Mouse (Mus musculus) kidney, adult 8-10 months (tissue): ENCODE results near the gene Apol8.

ENCODE experiments used
- DNase-seq, 2 experiments: peaks; one replicate each; pipeline ENCODE4 v3.0.0; 2022

Apol8 gene

DNA sequence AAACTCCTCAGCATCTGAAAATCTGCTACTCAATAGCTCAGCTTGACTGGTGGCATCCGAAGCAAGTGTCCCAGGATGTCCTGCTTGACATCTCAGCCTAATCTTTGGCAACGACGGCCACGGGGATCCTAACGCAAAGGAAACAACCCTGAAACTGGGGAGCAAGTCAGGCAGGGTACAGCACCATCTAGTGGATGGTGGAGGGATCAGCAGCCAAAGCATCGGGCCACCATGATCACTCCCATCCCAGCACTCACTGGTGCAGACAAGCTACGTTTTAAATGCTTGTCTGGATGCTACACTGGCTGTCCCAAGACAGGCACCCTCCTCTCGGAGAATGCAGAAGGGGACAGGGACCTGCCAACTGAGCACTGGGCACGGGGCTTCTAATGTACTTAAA is at the start of gene Apol8:
Apol8 (minus strand) TSS at position 156 of the 400 bp plus-strand sequence.
- DNase-seq: peak in 1 of 2 experiments; percentile 56

DNA sequence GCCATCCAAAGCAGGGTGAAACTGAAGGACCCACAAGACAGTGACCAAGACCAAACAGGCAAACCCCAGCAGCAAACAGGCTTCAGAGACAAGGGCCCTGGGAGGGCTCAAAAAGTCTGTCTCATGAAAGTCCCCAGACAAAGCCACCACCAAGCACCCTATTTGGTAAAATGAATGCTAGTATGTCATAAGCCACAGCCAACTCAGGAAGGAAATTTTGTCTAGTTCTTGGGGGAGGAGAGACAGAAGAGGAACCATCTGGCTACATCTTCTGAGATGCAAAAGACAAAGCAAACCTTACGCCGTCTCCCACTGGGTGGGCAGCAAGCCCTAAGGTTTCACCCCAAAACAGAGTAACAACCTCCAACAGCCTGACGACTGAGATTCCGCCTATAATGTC is 48.9 kb upstream of the Apol8 start:
- no peak for DNase-seq

GRCm38 (mm10) chr15:77804949-77805348 is 48.1 kb upstream of the Apol8 start:
- DNase-seq: no peak

- no peak for DNase-seq
Observed at GRCm38 (mm10) chr15:77804460-77804859, 47.7 kb upstream of the Apol8 start.

DNA sequence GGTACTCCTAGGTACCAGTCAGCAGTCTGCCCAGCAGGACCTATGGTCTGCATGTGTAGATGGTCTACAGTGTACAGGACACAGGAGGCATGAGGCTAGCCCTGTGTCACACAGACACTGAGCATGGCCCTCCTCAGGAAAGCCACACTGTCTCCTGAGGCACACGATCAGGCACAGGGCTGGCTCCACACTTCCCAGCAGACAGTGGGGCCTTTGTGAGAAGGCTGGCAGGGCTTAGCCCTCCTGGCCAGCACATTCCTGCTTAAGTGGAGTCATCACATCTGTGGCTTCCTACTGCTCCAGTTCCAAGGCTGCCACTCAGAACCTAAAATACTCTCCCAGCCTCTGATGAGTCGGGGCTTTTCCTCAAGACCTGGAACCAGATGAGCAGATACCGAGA is 46.9 kb upstream of the Apol8 start:
- DNase-seq: no peak

GRCm38 (mm10) chr15:77802992-77803391 is 46.2 kb upstream of the Apol8 start:
- DNase-seq: peak in 1 of 2 experiments; percentile 39

DNA sequence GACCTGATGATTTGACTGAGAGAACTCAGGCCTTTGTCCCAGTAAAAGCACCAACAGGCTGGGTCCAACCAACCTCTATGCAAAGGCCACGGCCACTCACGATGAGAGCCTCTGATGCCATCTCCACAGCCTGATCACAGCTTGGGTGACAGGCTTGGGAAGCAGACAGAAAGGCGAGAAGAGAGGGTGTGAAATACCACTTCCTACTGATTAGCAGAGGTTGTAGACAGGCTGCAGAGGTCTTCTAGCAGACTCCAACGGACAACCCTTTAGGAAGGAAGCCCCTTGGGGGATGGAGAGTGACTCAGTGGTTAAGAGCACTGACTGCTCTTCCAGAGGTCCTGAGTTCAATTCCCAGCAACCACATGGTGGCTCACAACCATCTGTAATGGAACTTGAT is 44.4 kb upstream of the Apol8 start:
- DNase-seq: no peak

DNA sequence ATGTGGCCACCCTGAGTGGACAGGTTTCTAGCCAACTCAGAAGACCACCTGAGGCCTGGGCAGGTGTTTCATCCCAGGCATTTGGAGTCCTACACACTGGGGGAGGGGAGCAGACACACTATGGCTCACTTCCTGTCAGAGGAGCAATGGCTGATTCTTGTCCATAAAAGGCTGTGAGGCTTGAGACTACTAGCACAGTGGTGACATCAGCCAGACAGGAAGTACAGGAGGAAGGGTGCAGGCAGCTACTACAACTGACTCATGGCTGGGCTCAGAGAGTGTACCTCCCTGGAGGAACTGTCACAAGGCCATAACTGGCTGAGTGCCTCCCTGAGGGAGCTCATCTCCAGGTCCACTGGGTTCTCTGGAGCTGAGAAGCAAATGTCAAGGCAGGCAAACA is 43.7 kb upstream of the Apol8 start:
- DNase-seq: peak; percentile 64 to 77

DNA sequence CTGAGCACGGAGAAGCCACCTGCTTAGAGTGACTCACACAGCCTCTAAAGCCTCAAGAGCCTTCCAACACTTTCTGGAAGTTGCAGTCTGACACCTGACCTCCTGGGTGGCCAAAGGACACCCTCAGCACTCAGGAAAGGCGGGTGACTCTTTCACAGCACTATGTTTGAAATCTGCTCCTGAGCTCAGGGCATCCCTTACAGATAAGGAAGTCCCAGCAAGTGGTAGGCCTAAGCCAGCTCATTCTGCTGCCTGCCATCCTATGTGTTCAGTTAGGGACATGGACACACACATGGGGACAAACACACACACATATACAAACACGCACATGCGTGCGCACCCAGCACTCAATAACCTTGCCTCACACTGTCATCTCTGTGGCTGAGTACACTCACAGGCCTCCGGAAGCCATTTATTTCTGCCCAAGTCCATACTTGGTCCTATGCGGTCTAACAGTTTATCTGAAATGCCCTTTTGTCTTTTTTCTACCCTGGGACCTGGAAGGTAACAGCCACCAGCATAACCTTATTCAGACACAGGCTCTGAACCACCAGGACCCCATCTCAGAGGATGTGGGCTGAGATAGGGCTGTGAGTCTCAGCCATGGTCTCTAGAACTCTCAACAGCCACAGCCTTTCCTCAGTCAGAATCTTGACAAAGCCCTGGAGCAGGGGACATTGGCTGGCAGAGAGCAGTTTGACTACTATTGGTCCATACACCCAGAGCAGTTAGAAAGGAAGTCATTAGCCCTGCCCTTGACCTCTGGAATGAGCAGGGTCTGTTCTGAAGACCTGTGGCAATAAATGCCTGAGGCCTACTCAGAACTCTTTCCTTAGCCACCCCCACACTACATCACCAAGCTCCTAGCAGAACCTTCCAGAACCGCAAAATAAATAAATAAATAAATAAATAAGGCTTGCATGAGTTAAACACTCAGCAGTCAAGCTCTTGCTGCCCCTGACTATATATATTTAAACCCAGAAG is 43.0 kb upstream of the Apol8 start:
- DNase-seq: no peak

DNA sequence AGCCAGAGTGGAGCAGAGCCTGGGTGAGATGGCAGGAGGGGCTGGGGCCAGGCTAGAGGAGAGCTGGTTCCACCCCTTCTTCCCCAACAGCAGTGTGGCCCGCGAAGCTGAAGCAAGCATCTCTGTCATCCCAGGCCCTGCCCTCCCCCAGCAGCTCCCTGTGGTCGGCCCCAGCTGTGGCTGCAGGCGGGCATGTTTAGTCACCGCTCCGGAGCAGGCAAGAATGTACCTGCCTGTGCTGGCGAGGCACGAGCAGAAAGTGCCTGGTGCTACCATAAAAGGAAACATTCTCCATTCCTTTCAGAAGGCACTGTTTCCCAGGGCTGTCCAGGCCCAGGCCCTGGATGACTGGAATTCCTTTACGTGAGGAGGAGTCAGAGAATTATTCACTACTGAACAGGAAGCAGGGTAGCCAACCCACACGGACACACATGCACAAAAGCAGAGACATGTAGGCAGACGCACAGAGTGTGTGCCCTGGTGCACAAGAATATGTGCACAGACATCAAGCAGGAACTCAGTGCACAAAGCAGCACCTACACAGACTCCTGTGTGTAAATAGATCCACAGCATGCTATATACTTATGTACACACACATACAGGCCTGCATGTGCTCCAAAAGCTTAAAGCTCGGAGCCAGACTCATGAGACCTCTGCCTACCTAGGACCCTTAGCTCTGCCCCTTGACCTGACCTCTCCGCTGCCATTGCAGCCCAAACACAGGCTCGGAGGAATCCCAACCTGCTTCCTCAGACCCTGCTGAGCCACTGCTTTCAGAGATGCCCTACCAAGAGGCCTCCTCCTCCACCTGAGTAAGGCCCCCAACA is 42.1 kb upstream of the Apol8 start:
- DNase-seq: peak; percentile 67 to 76

DNA sequence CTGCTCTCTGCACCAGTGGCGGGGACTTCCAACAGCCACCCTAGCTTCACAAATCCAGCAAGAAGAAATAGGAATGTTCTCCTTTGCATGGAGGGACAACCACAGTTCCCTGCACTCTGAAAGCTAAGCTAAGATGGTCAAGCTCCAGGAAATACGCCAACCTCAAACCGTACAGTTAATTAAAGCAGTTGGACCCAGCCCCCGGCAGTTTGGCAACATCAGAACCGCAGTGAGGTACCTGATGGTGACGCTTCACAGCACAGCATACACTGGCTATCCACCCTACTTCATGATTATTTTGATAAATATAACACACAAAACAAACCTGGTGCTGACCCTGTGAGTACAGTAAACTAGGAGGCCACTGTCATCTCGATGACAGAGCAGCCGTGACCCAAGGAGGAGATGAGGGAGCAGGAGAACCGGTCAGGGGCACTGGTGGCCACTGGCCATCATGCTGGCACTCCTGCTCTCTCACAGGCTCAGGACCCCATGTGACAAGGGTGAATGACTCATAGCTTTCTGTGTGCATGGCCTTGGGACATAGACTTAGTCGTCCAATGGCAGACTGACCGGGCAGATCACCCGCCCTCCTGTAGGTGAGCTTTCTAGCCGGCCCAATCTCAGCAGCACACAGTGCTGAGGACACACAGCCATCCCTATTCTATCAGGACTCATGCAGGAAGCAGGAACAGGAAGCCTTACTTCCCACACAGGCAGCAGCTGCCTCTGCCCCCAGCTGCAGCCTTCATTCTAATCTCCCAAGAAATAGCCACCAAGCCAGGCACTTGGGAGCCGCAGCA is 41.0 kb upstream of the Apol8 start:
- peak; percentile 42 to 73 for DNase-seq

- DNase-seq: no peak
Observed at GRCm38 (mm10) chr15:77796409-77797035, 39.7 kb upstream of the Apol8 start.

GRCm38 (mm10) chr15:77794908-77795356 is 38.1 kb upstream of the Apol8 start:
- no peak for DNase-seq

GRCm38 (mm10) chr15:77794138-77794907 is 37.5 kb upstream of the Apol8 start:
- no peak for DNase-seq

DNA sequence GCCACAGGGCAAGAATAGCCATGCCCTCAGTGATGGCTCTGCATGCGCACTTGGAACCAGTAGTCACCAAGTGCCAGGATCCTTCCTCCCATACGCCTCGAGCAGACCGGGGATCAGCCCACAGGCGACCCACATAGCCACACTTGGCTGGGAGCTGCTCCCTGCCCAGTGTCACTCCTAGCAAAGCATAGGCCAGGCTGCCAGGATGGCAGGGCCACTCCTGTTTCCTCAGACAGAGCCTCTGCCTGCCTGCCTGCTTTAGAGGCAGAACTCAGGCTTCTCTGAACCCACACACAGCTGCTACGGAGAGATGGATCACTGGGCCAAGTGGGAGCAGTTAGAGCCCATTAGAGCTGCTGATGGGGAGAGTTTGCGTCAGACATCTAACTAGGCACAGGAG is 36.8 kb upstream of the Apol8 start:
- DNase-seq: no peak

DNA sequence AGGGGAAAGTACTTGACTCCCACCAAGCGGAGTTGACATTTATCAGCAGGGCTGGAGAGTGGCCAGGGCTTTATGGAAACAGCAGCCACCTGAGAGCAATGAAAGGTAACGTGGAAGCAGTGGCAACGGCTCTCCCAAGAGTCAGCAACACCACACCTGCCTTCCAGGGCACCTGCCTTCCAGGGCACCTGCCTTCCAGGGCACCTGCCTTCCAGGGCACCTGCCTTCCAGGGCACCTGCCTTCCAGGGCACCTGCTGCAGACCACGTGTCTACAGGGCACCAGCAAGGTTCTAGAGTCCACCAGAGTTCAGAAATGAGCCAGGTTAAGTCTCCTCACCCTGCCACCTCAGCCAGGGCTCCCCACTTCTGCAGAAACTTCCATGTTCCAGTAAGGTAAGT is 36.3 kb upstream of the Apol8 start:
- no peak for DNase-seq

DNA sequence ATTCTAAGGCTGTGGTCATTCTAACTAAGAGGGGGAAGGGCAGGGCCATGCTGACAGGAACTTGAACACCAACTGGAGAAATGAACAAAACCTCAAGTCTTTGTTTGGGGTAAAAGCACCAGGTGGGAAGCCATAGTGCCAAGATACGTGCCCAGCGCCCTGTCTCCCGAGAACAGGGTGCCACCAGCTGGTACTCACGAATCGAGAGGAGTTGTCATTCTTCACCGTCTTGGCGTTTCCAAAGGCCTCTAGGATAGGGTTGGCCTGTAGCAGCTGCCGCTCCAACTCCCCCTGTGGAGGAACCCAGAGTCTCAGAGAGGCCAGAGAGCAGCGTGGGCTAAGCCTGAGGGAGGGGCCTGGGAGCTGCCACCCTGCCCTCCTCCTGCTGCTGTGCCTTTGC is 35.3 kb upstream of the Apol8 start:
- no peak for DNase-seq

DNA sequence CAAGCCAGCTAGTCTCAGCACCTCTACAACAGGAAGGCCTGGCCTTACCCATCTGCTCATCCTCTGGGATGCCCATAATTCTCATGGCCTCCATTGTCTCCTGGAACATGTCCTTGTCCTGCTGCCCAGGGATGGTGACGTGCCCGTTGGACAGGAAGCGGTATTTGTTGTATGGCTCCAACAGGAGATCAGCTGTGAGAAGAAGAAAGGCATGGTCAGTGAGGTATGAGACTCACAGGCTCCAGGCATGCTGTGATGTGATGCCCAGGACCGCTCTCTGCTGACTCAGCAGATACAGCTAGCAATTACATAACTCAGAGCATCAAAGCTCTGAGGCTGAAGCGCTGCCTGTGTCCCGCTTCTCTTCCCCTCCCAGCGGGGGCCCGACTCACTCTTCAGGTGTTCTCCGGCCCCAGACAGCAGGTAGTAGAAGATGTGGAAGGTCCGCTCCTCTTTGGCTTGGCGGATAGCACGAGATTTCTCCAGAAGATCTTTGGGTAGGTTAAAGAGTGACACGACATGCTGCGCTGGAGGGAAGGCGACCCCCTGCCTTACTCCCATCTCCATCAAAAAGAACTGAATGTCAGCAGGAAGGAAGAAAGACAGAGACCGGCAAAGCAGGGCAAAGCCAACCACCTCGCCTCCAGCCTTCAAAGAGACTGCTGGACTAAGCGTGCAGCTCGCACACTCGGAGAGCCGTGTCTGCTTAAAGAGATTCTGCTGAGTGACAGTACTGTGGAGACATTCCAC is 34.0 kb upstream of the Apol8 start:
- DNase-seq: no peak

GRCm38 (mm10) chr15:77789186-77789585 is 32.4 kb upstream of the Apol8 start:
- DNase-seq: no peak

DNA sequence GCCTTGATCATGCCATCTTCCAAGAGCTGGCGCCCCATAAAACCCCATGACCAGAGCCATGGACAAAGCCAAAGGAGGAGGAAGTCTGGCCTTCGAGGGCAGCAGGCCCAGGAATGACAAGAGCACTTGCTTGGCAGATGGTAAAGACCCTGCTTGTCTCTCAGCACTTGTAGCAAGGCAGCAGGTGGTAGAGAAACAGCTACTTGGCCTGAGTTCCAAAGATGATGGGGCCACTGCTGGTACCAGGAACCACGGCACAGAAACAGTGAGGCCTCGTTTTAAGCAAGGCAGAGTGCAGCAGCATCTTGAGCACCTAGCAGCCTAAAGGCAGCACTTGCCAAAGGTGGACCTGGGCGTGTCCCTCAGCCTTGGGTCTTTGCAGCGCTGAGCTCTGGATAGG is 31.6 kb upstream of the Apol8 start:
- no peak for DNase-seq

DNA sequence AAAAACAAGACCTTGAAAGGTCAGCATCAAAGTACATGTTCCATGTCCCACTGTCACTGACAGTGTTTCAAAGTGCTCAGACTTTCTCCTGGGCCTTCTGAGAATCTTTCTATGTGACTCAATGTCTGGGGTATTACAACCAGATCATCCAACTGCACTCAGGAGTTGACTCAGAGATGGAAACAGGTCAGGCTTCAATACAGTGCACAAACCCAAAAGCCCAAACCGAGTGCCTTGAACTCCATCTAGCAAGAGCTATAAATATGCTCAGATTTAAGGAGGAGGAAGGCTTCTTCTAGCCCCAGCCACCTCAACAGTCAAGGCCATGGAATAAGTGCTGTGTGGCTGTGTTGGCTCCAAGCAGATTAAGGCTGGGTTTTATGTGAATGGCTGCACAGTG is 29.0 kb upstream of the Apol8 start:
- DNase-seq: no peak
